Mouse (Mus musculus) bone marrow, adult 2 months (tissue): ENCODE data around the gene Mrpl53. TPM values are rescaled to one million over a fixed set of nuclear protein-coding genes. Genes with fewer than 3 reads are reported as not detected.

Source experiments
- H3K27ac ChIP-seq: fragments of 200-500 bp; 2 replicates; pipeline ENCODE4 v1.5.1; 2012; ENCODE audit warnings: low read depth, mild to moderate bottlenecking, control low read depth, inconsistent platforms, low read length; ENCODE audit not compliant: control insufficient read depth, poor library complexity, insufficient read depth
- H3K4me1 ChIP-seq: fragments of 200-500 bp; 2 replicates; pipeline ENCODE4 v1.6.1; 2011; ENCODE audit warnings: low read length; ENCODE audit not compliant: control insufficient read depth, insufficient read depth
- H3K4me3 ChIP-seq: fragments of 200-500 bp; replicated peaks from 2 replicates; pipeline ENCODE3; 2011; ENCODE audit warnings: mild to moderate bottlenecking, low read depth, low read length, control low read depth; ENCODE audit not compliant: control insufficient read depth
- CTCF ChIP-seq: fragments of 200-500 bp; IDR thresholded peaks from 2 replicates; pipeline ENCODE4 v1.5.1; 2011; ENCODE audit warnings: low read length, control low read depth; ENCODE audit not compliant: control insufficient read depth, insufficient read depth
- POLR2A ChIP-seq: fragments of 200-500 bp; IDR thresholded peaks from 2 replicates; pipeline ENCODE4 v1.6.1; 2011; ENCODE audit warnings: low read depth, mild to moderate bottlenecking, control low read depth, low read length, borderline replicate concordance; ENCODE audit not compliant: control insufficient read depth
- WGBS: fragments of 180-500 bp; shearing (Covaris S2); methylation state at CpG from one replicate; pipeline ENCODE4 v1.1.7; 2018; 5-methylcytosine and 5-hydroxymethylcytosine counted together
- polyA plus RNA-seq: library from polyadenylated mRNA; stranded (reverse); fragments of >200 nt; gene quantifications from 2 replicates; pipeline ENCODE4 v1.2.4, GENCODE M21; 2011; ENCODE audit warnings: low replicate concordance; ENCODE audit not compliant: missing spikeins, insufficient read depth, insufficient read length

Mrpl53 gene
- 20.2 and 49.7 TPM in 2 replicates for polyA plus RNA-seq

- Histone ChIP-seq H3K27ac (peak within 1 kb of the TSS; percentile 79), H3K4me3 (peak within 1 kb of the TSS; percentile 87), H3K4me1 (no peaks in the 10 kb centered on the region; the same call in 1 of the 2 replicates)
- TF ChIP-seq CTCF (no peak), POLR2A (peak; percentile 85; the same call in 1 of the 2 replicates)
- under 1% methylated on average over 76 of the region's 76 CpGs for WGBS
Observed at GRCm38 (mm10) chr6:83108762-83109668, at the start of gene Mrpl53. TSS of gene Mrpl53 (plus strand) at chr6:83109040.

GRCm38 (mm10) chr6:83065995-83066394 lies 42.8 kb upstream of the Mrpl53 start:
- no peak for TF ChIP-seq CTCF
- no peak for TF ChIP-seq POLR2A
- no peaks in the 10 kb centered on the region for H3K4me1 ChIP-seq
- WGBS: 43% methylated on average over 8 of the region's 8 CpGs

GRCm38 (mm10) chr6:83066441-83066840 lies 42.4 kb upstream of the Mrpl53 start:
- TF ChIP-seq POLR2A (no peak), CTCF (no peak)
- WGBS: 32% methylated on average over 6 of the region's 6 CpGs
- H3K27ac ChIP-seq: no peak overlapping the region
- no peaks in the 10 kb centered on the region for H3K4me1 ChIP-seq
- no peak overlapping the region for H3K4me3 ChIP-seq

More at GRCm38 (mm10) chr6:83065995-83066394, 42.8 kb upstream of the Mrpl53 start:
- no peak overlapping the region for H3K27ac ChIP-seq
- H3K4me3 ChIP-seq: no peak overlapping the region

DNA sequence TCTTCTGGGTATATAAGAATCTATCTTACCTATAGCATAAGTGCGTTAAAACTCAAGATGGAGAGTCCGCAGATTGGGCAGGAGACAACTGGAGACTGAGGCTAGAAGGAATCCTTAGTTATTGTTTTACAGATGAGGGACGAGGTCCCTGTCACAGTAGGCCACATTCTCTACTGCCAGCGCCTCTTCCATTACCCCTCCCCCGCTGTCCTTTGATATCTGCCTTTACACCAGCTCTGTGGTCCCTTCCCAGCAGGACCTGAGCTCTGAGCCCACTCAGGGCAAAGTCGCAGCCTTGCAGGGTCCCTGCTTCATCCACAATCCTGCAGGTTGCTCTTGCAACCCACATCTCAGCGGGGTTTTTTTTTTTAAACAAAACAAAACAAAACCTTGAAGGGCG lies 40.6 kb upstream of the Mrpl53 start:
- Histone ChIP-seq H3K4me3 (no peak overlapping the region), H3K4me1 (no peaks in the 10 kb centered on the region), H3K27ac (no peak overlapping the region)
- 50% methylated on average over 8 of the region's 8 CpGs for WGBS
- TF ChIP-seq POLR2A: no peak
- no peak for TF ChIP-seq CTCF

DNA sequence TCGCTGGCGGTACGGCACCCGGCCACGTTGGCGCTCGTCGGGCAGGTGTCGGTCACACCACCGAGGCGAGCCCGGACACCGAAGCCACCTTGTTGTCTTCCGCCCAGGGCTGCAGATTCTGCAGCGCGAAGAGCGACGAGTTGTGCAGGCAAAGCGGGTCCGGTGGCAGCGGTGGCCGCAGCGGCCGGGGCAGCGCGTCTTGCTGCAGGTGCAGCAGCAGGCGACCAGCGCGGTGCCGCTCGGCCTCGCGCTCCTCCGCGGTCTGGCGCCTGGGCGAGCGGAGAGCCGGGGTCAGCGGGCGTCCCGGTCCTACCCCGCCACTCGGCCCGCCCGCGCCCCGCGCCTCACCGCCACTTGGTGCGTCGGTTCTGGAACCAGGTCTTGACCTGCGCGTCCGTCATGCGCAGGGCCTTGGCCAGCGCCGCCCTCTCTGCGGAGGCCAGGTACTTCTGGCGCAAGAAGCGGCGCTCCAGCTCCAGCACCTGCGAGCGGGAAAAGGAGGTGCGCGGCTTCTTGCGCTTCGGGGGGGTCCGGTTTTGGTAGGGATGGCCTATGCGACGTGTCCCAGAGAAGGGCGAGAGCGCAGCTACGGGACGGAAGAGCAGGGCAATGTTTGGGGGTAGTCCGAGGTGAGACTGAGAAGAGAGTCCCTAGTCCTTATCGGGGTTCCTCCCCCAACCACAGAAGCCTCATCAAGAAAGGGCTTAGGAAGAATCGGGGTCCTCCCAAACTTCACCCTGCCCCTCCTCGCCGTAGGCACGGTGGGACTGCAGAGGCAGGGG lies 39.9 kb upstream of the Mrpl53 start:
- 2% methylated on average over 81 of the region's 81 CpGs for WGBS
- H3K4me1 ChIP-seq: no peaks in the 10 kb centered on the region
- H3K27ac ChIP-seq: no peak overlapping the region; the same call in 1 of the 2 replicates
- H3K4me3 ChIP-seq: no peak overlapping the region
- TF ChIP-seq POLR2A (no peak), CTCF (no peak)

- WGBS: 4% methylated on average over 69 of the region's 69 CpGs
- TF ChIP-seq POLR2A (no peak), CTCF (no peak)
- Histone ChIP-seq H3K4me3 (no peak overlapping the region), H3K27ac (no peak overlapping the region), H3K4me1 (no peaks in the 10 kb centered on the region)
Observed at GRCm38 (mm10) chr6:83069488-83070246, 39.2 kb upstream of the Mrpl53 start.

GRCm38 (mm10) chr6:83070247-83070310 lies 38.8 kb upstream of the Mrpl53 start, which contains the start of gene Tlx2:
TSS of gene Tlx2 (minus strand) at chr6:83070293.
- H3K4me3 ChIP-seq: no peak within 1 kb of the TSS
- TF ChIP-seq POLR2A (no peak), CTCF (no peak)
- no peak within 1 kb of the TSS for H3K27ac ChIP-seq
- no peaks in the 10 kb centered on the region for H3K4me1 ChIP-seq
- WGBS: 1% methylated on average over 10 of the region's 10 CpGs

DNA sequence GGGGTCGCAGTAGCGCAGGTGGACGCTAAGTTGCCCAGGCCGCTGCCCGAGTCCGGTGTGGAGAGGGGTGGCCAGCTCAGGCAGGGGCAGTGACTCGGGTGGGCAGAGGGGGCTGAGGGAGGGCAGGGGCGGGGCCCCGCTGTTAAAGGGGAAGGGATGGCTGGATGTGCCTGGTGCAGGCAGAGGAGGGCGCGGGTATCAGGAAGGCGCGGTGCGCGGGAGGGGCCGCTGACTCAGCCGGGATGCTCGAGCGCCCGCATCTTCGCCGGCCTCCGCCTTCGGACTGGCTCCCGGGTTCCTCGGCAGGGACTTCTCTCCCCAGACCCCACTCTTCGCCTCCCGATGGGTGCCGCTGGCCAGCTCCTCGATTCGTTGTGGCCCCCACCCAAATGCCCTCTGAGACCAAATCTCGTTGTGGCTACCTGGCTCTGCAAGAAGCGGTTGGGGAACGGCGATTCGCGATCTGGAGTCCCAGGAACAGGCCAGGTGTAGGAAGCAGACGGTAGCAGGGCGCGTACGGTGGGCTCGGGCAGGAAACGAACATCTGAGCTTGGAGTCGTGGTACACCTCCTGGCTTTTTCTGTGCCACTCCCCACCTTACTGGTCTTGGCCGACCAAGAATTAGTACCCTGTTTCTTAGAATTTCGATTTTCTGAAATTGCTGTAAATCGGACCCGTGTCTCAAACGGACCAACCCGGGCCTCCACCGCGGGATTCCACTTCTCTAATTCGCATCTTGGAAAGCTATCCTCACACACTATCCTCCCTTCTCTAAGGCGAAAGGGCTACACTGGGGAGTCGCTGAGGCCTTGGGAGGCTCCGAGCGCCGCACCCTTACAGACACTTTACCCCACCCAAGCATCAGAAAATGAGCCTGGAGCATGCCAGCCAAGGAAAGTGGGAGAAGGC lies 38.3 kb upstream of the Mrpl53 start:
- WGBS: 3% methylated on average over 58 of the region's 58 CpGs
- TF ChIP-seq CTCF (no peak), POLR2A (no peak)
- Histone ChIP-seq H3K27ac (no peak overlapping the region), H3K4me3 (no peak overlapping the region), H3K4me1 (no peaks in the 10 kb centered on the region)
